Mouse (Mus musculus) heart, embryonic 10.5 days (tissue): ENCODE results near the gene Fam57b. TPM values are rescaled to one million over a fixed set of nuclear protein-coding genes. Genes with fewer than 3 reads are reported as not detected.

ENCODE experiments used
- polyA plus RNA-seq: library from polyadenylated mRNA; unstranded; fragments of >200 nt; fragmentation: Nextera tagmentation; extraction: Ambion mirVana; gene quantifications from 2 replicates; pipeline ENCODE4 v1.2.1, GENCODE M21; 2016

The Fam57b gene
- polyA plus RNA-seq, 1 experiment from 2014 or later = 0.38 TPM

Other genes with a start within 250 kb of the Fam57b start
- 155 and 179 TPM in 2 replicates for gene Eif3c, start 231.3 kb upstream of the Fam57b start, polyA plus RNA-seq
- gene Apobr, start 212.7 kb upstream of the Fam57b start, polyA plus RNA-seq = 0.18 and 0.23 TPM in 2 replicates
- gene Cln3, start 211.9 kb upstream of the Fam57b start, polyA plus RNA-seq = 19.8 and 23.3 TPM in 2 replicates
- gene Il27, start 202.7 kb upstream of the Fam57b start, polyA plus RNA-seq = not detected in 2 replicates
- 0.75 and 1.2 TPM in 2 replicates for gene Nupr1, start 166.8 kb upstream of the Fam57b start, polyA plus RNA-seq
- gene Sgf29, start 148.4 kb upstream of the Fam57b start, polyA plus RNA-seq = 36.6 and 44.3 TPM in 2 replicates
- 0.34 and 0.94 TPM in 2 replicates for gene Sult1a1, start 121.2 kb upstream of the Fam57b start, polyA plus RNA-seq
- gene Bola2, start 102.3 kb upstream of the Fam57b start, polyA plus RNA-seq = 135 and 159 TPM in 2 replicates
- 6.9 and 8.8 TPM in 2 replicates for gene Slx1b, start 101.9 kb upstream of the Fam57b start, polyA plus RNA-seq
- 10.0 and 21.7 TPM in 2 replicates for gene Coro1a, start 89.9 kb upstream of the Fam57b start, polyA plus RNA-seq
- 59.6 and 69.8 TPM in 2 replicates for gene Mapk3, start 38.1 kb upstream of the Fam57b start, polyA plus RNA-seq
- 1.3 and 1.5 TPM in 2 replicates for gene Gdpd3, start 31.3 kb upstream of the Fam57b start, polyA plus RNA-seq
- gene Ypel3, start 20.7 kb upstream of the Fam57b start, polyA plus RNA-seq = 43.4 and 66.0 TPM in 2 replicates
- gene Tbx6, start 16.2 kb upstream of the Fam57b start, polyA plus RNA-seq = 0.23 and 0.53 TPM in 2 replicates
- gene Ppp4c, start 5.2 kb upstream of the Fam57b start, polyA plus RNA-seq = 233 and 325 TPM in 2 replicates
- gene 4930451I11Rik, start 34.0 kb downstream of the Fam57b start, polyA plus RNA-seq = not detected in 2 replicates
- 0.28 and 0.64 TPM in 2 replicates for gene Doc2a, start 49.7 kb downstream of the Fam57b start, polyA plus RNA-seq
- 31.1 and 35.0 TPM in 2 replicates for gene Hirip3, start 64.3 kb downstream of the Fam57b start, polyA plus RNA-seq
- 79.1 and 92.0 TPM in 2 replicates for gene Ino80e, start 64.7 kb downstream of the Fam57b start, polyA plus RNA-seq
- gene Taok2, start 87.0 kb downstream of the Fam57b start, polyA plus RNA-seq = 33.2 and 39.2 TPM in 2 replicates
- 18.6 and 20.7 TPM in 2 replicates for gene Tmem219, start 125.2 kb downstream of the Fam57b start, polyA plus RNA-seq
- 15.5 and 21.3 TPM in 2 replicates for gene Kctd13, start 131.2 kb downstream of the Fam57b start, polyA plus RNA-seq
- not detected in 2 replicates for gene Asphd1, start 151.9 kb downstream of the Fam57b start, polyA plus RNA-seq
- gene Sez6l2, start 152.9 kb downstream of the Fam57b start, polyA plus RNA-seq = 0.15 and 0.35 TPM in 2 replicates
- 87.4 and 89.3 TPM in 2 replicates for gene Cdipt, start 178.2 kb downstream of the Fam57b start, polyA plus RNA-seq
- 1.3 and 1.5 TPM in 2 replicates for gene Cdiptos, start 178.4 kb downstream of the Fam57b start, polyA plus RNA-seq
- gene Mvp, start 217.0 kb downstream of the Fam57b start, polyA plus RNA-seq = 8.4 and 9.9 TPM in 2 replicates
- gene Pagr1b, start 218.8 kb downstream of the Fam57b start, polyA plus RNA-seq = 0.41 TPM in 1 of 2 replicates, not detected in the other
- 64.1 and 99.6 TPM in 2 replicates for gene Pagr1a, start 219.7 kb downstream of the Fam57b start, polyA plus RNA-seq
- gene Gm42742, start 223.4 kb downstream of the Fam57b start, polyA plus RNA-seq = 20.6 and 46.6 TPM in 2 replicates
- gene Prrt2, start 223.5 kb downstream of the Fam57b start, polyA plus RNA-seq = 2.4 and 3.2 TPM in 2 replicates
- 41.5 and 66.9 TPM in 2 replicates for gene Maz, start 229.4 kb downstream of the Fam57b start, polyA plus RNA-seq
- gene Kif22, start 244.8 kb downstream of the Fam57b start, polyA plus RNA-seq = 110 and 145 TPM in 2 replicates